In the genomic region with DNA sequence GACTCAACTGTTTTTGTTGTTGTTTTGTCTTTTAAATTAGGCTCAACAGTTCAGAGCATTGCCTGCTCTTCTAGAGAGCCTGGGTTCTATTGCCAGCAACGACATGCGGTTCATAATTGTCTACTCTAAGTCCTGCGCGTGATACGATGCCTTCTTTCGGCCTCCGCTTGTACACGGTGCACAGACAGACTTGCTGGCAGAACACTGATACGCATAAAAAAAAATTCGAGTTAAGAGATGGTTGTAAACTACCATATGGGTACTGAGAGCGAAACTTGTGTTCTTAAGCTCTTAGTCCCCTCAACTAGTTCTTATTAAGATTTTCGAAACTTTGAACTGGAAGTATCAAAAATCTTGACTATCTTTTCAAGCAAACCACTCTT, we compare ENCODE assay signal across 7 mouse cellular contexts. TPM values are rescaled to one million over a fixed set of nuclear protein-coding genes. Genes with fewer than 3 reads are reported as not detected.
DNase-seq lines count a peak whose midpoint lies in the region; ATAC-seq lines count a peak whose summit lies in the region.

No protein-coding gene starts in this region.

- ATAC-seq in neural tube, embryonic 11.5 days (ENCODE audit: insufficient read depth, low FRiP score, low TSS enrichment), result no peak
- ATAC-seq in embryonic facial prominence, embryonic 13.5 days (ENCODE audit: insufficient number of reproducible peaks, insufficient read depth, low FRiP score, low TSS enrichment, low read depth), result no peak
- peak; percentile 15; the same call in 1 of the 2 replicates for ATAC-seq in hindbrain, embryonic 15.5 days (ENCODE audit: low FRiP score, low read depth)
- peak; percentile 16 for ATAC-seq in megakaryocyte-erythroid progenitor cell, adult 5-6 weeks (replicated peaks; ENCODE audit: low FRiP score, low TSS enrichment, poor library complexity, severe bottlenecking)

- 0 out of 2 replicates have a peak, but pooled peaks cover 2% of the 10 kb centered on the region for H3K36me3 ChIP-seq in neural tube, embryonic 11.5 days (ENCODE audit: control insufficient read depth, insufficient read depth, low read length)
- H3K36me3 ChIP-seq in embryonic facial prominence, embryonic 13.5 days, result peaks cover 12% of the 10 kb centered on the region
- no peaks in the 10 kb centered on the region for H3K36me3 ChIP-seq in hindbrain, embryonic 15.5 days

- H3K4me1 ChIP-seq in neural tube, embryonic 11.5 days (ENCODE audit: control insufficient read depth, insufficient read depth, low read length), result peaks cover 20% of the 10 kb centered on the region
- peaks cover 24% of the 10 kb centered on the region for H3K4me1 ChIP-seq in embryonic facial prominence, embryonic 13.5 days
- peaks cover 35% of the 10 kb centered on the region for H3K4me1 ChIP-seq in hindbrain, embryonic 15.5 days (replicated peaks)

- no peak for DNase-seq in neural tube, embryonic 11.5 days (ENCODE audit: low spot score)
- no peak for DNase-seq in neural tube, embryonic 10.5 days (ENCODE audit: extremely low spot score, low spot score)
- no peak for DNase-seq in left cerebral cortex, adult 9 months (ENCODE audit: low spot score in 2 of 2)
- DNase-seq in T-cell, adult 2 months (ENCODE audit: low spot score), result no peak

- peak overlapping the region; percentile 90 for H3K4me2 ChIP-seq in neural tube, embryonic 11.5 days (ENCODE audit: low read depth)
- peak overlapping the region; percentile 84 for H3K4me2 ChIP-seq in embryonic facial prominence, embryonic 13.5 days
- H3K4me2 ChIP-seq in hindbrain, embryonic 15.5 days, result peak overlapping the region; percentile 92

- no peaks in the 10 kb centered on the region for H3K27me3 ChIP-seq in neural tube, embryonic 11.5 days (ENCODE audit: control insufficient read depth, insufficient read depth, low read length)
- H3K27me3 ChIP-seq in embryonic facial prominence, embryonic 13.5 days, result no peaks in the 10 kb centered on the region
- no peaks in the 10 kb centered on the region for H3K27me3 ChIP-seq in hindbrain, embryonic 15.5 days

- no peaks in the 10 kb centered on the region for H3K9me3 ChIP-seq in neural tube, embryonic 11.5 days (ENCODE audit: control insufficient read depth, low read length)
- H3K9me3 ChIP-seq in embryonic facial prominence, embryonic 13.5 days, result no peaks in the 10 kb centered on the region
- no peaks in the 10 kb centered on the region for H3K9me3 ChIP-seq in hindbrain, embryonic 15.5 days

- H3K9ac ChIP-seq in neural tube, embryonic 11.5 days (ENCODE audit: low read length), result peak overlapping the region; percentile 85
- peak overlapping the region; percentile 97 for H3K9ac ChIP-seq in embryonic facial prominence, embryonic 13.5 days
- peak overlapping the region; percentile 99 for H3K9ac ChIP-seq in hindbrain, embryonic 15.5 days

- peak overlapping the region; percentile 100 for H3K4me3 ChIP-seq in neural tube, embryonic 11.5 days (ENCODE audit: low read depth, low read length)
- H3K4me3 ChIP-seq in embryonic facial prominence, embryonic 13.5 days, result peak overlapping the region; percentile 100
- peak overlapping the region; percentile 100 for H3K4me3 ChIP-seq in hindbrain, embryonic 15.5 days

- WGBS in neural tube, embryonic 11.5 days, result 2% methylated on average over 12 of the region's 12 CpGs
- WGBS in embryonic facial prominence, embryonic 13.5 days, result under 1% methylated on average over 12 of the region's 12 CpGs
- WGBS in hindbrain, embryonic 15.5 days, result 1% methylated on average over 12 of the region's 12 CpGs

- peak overlapping the region; percentile 92 for H3K27ac ChIP-seq in neural tube, embryonic 11.5 days (ENCODE audit: low read depth, low read length)
- H3K27ac ChIP-seq in embryonic facial prominence, embryonic 13.5 days, result peak overlapping the region; percentile 98
- peak overlapping the region; percentile 96 for H3K27ac ChIP-seq in hindbrain, embryonic 15.5 days (replicated peaks)

RNA-seq across cellular contexts. Expression of a gene that starts 1.0 kb away (rescaled TPM):
- polyA plus RNA-seq in neural tube, embryonic 11.5 days (2014; fragmentation: Nextera tagmentation; extraction: Ambion mirVana), result 195 and 198 TPM in 2 replicates
- polyA plus RNA-seq in embryonic facial prominence, embryonic 13.5 days (2015; fragmentation: Nextera tagmentation; extraction: Ambion mirVana), result 129 and 131 TPM in 2 replicates
- polyA plus RNA-seq in hindbrain, embryonic 15.5 days (2015; fragmentation: Nextera tagmentation; extraction: Ambion mirVana), result 85.0 and 102 TPM in 2 replicates
- total RNA-seq in megakaryocyte-erythroid progenitor cell, adult 5-6 weeks (2014; fragmentation: Nextera tagmentation), result 262 and 301 TPM in 2 replicates
- total RNA-seq in megakaryocyte-erythroid progenitor cell, adult 5-6 weeks (2017), result 239 and 260 TPM in 2 replicates

RNA-seq across cellular contexts. Expression of a gene that starts 27.3 kb away (rescaled TPM):
- not detected in 2 replicates for polyA plus RNA-seq in neural tube, embryonic 11.5 days (2014; fragmentation: Nextera tagmentation; extraction: Ambion mirVana)
- polyA plus RNA-seq in embryonic facial prominence, embryonic 13.5 days (2015; fragmentation: Nextera tagmentation; extraction: Ambion mirVana), result not detected in 2 replicates
- polyA plus RNA-seq in hindbrain, embryonic 15.5 days (2015; fragmentation: Nextera tagmentation; extraction: Ambion mirVana), result not detected in 2 replicates
- total RNA-seq in megakaryocyte-erythroid progenitor cell, adult 5-6 weeks (2014; fragmentation: Nextera tagmentation), result not detected in 2 replicates
- not detected in 2 replicates for total RNA-seq in megakaryocyte-erythroid progenitor cell, adult 5-6 weeks (2017)

RNA-seq across cellular contexts. Expression of a gene that starts 29.0 kb away (rescaled TPM):
- polyA plus RNA-seq in neural tube, embryonic 11.5 days (2014; fragmentation: Nextera tagmentation; extraction: Ambion mirVana), result 8.4 and 10.0 TPM in 2 replicates
- polyA plus RNA-seq in embryonic facial prominence, embryonic 13.5 days (2015; fragmentation: Nextera tagmentation; extraction: Ambion mirVana), result 19.0 and 19.7 TPM in 2 replicates
- 37.7 and 40.2 TPM in 2 replicates for polyA plus RNA-seq in hindbrain, embryonic 15.5 days (2015; fragmentation: Nextera tagmentation; extraction: Ambion mirVana)
- total RNA-seq in megakaryocyte-erythroid progenitor cell, adult 5-6 weeks (2014; fragmentation: Nextera tagmentation), result 4.3 and 11.1 TPM in 2 replicates
- 6.6 and 8.6 TPM in 2 replicates for total RNA-seq in megakaryocyte-erythroid progenitor cell, adult 5-6 weeks (2017)

Comparison
In these comparisons a context has a peak if more than half of its experiments do, and no peak if none do; other contexts are left out.
1. ATAC-seq: peak in hindbrain, embryonic 15.5 days (single experiment) and megakaryocyte-erythroid progenitor cell, adult 5-6 weeks (single experiment); none in neural tube, embryonic 11.5 days (single experiment) and embryonic facial prominence, embryonic 13.5 days (single experiment).
2. Peak in every context shown above with its lines, with median percentiles within 50 percentile points of each other: H3K27ac ChIP-seq, H3K4me2 ChIP-seq, H3K4me3 ChIP-seq and H3K9ac ChIP-seq.